Mouse (Mus musculus) liver, embryonic 16.5 days (tissue): ENCODE measurements around the gene Gm13539. TPM values are rescaled to one million over a fixed set of nuclear protein-coding genes. Genes with fewer than 3 reads are reported as not detected.
"Not testable (repeated sequence)": the region's sequence is repeated elsewhere in the genome, so short reads cannot be mapped to it uniquely, and the experiment has no call there.

ENCODE experiments used
- ATAC-seq: fragments of 200-750 bp; cut with Nextera tagmentation; 2 replicates; pipeline ENCODE4 v1.8.0; 2017; ENCODE audit warnings: low read depth, mild to moderate bottlenecking, moderate number of reproducible peaks, moderate library complexity
- H3K27ac ChIP-seq: fragments of 300-500 bp; sonication (generic); 2 replicates; pipeline ENCODE4 v1.5.1; 2014; ENCODE audit warnings: mild to moderate bottlenecking, low read length
- H3K27me3 ChIP-seq: fragments of 300-500 bp; sonication (generic); 2 replicates; pipeline ENCODE4 v1.6.1; 2014; ENCODE audit warnings: low read depth, low read length, mixed read lengths; ENCODE audit not compliant: control insufficient read depth, insufficient read depth
- H3K36me3 ChIP-seq: fragments of 300-500 bp; sonication (generic); 2 replicates; pipeline ENCODE4 v1.6.1; 2014; ENCODE audit warnings: mild to moderate bottlenecking; ENCODE audit not compliant: control insufficient read depth, insufficient read depth
- H3K4me1 ChIP-seq: fragments of 300-500 bp; sonication (generic); 2 replicates; pipeline ENCODE4 v1.6.1; 2014; ENCODE audit warnings: low read depth, low read length, mixed read lengths; ENCODE audit not compliant: control insufficient read depth
- H3K4me2 ChIP-seq: fragments of 300-500 bp; sonication (generic); 2 replicates; pipeline ENCODE4 v1.6.1; 2014; ENCODE audit warnings: low read depth, low read length, mixed read lengths
- H3K4me3 ChIP-seq: fragments of 300-500 bp; sonication (generic); 2 replicates; pipeline ENCODE4 v1.5.1; 2014; ENCODE audit warnings: low read depth, mild to moderate bottlenecking, low read length
- H3K9ac ChIP-seq: fragments of 300-500 bp; sonication (generic); 2 replicates; pipeline ENCODE4 v1.6.1; 2014; ENCODE audit warnings: low read depth, low read length
- H3K9me3 ChIP-seq: fragments of 300-500 bp; sonication (generic); replicated peaks from 2 replicates; pipeline ENCODE4 v1.6.1; 2016; ENCODE audit warnings: low read length; ENCODE audit not compliant: control insufficient read depth
- WGBS: fragments of 180-500 bp; shearing (Covaris S2); extraction: QIAGEN DNeasy Blood & Tissue Kit; methylation state at CpG from one replicate; pipeline ENCODE4 v1.1.7; 2014; ENCODE audit not compliant: insufficient replicate concordance; 5-methylcytosine and 5-hydroxymethylcytosine counted together
- polyA plus RNA-seq: library from polyadenylated mRNA; unstranded; fragments of >200 nt; fragmentation: Nextera tagmentation; extraction: Ambion mirVana; gene quantifications from 2 replicates; pipeline ENCODE4 v1.2.1, GENCODE M21; 2015

Gene Gm13539
- polyA plus RNA-seq, 1 experiment from 2014 or later = not detected

- Histone ChIP-seq H3K4me2 (no peak overlapping the region), H3K27ac (no peak overlapping the region), H3K4me1 (no peaks in the 10 kb centered on the region), H3K27me3 (no peaks in the 10 kb centered on the region), H3K9me3 (no peaks in the 10 kb centered on the region), H3K9ac (no peak overlapping the region), H3K4me3 (no peak overlapping the region), H3K36me3 (no peaks in the 10 kb centered on the region)
- ATAC-seq = no peak
- WGBS = 50% methylated on average over 2 of the region's 2 CpGs
Measured at GRCm38 (mm10) chr2:25811711-25812110, 29.7 kb downstream of the Gm13539 start.

GRCm38 (mm10) chr2:25813364-25813763 is 31.3 kb downstream of the Gm13539 start:
- no peak overlapping the region for H3K4me2 ChIP-seq
- H3K4me1 ChIP-seq = no peaks in the 10 kb centered on the region
- WGBS = 52% methylated on average over 5 of the region's 5 CpGs
- no peak overlapping the region for H3K27ac ChIP-seq
- H3K9ac ChIP-seq = no peak overlapping the region
- ATAC-seq = no peak
- H3K27me3 ChIP-seq = no peaks in the 10 kb centered on the region
- no peak overlapping the region for H3K4me3 ChIP-seq
- H3K9me3 ChIP-seq = no peaks in the 10 kb centered on the region
- no peaks in the 10 kb centered on the region for H3K36me3 ChIP-seq

- H3K9ac ChIP-seq, H3K27ac ChIP-seq, H3K4me1 ChIP-seq, H3K9me3 ChIP-seq, H3K4me3 ChIP-seq, H3K27me3 ChIP-seq, H3K4me2 ChIP-seq, H3K36me3 ChIP-seq, ATAC-seq: not testable (repeated sequence)
- WGBS = 49% methylated on average over 1 of the region's 1 CpGs
Measured at GRCm38 (mm10) chr2:25815748-25816147, 33.7 kb downstream of the Gm13539 start, which contains the start of gene Glt6d1. Gene Glt6d1, minus strand, starts transcription at chr2:25815848.

- Histone ChIP-seq H3K9me3 (no peaks in the 10 kb centered on the region), H3K27me3 (no peaks in the 10 kb centered on the region), H3K27ac (no peak within 1 kb of the TSS), H3K36me3 (no peaks in the 10 kb centered on the region), H3K4me3 (no peak within 1 kb of the TSS), H3K9ac (no peak within 1 kb of the TSS), H3K4me2 (no peak within 1 kb of the TSS), H3K4me1 (no peaks in the 10 kb centered on the region)
- WGBS = 72% methylated on average over 1 of the region's 1 CpGs
- no peak for ATAC-seq
Measured at GRCm38 (mm10) chr2:25822806-25823205, 40.7 kb downstream of the Gm13539 start, which contains the start of gene Lcn9. Gene Lcn9, plus strand, starts transcription at chr2:25823153.

GRCm38 (mm10) chr2:25824751-25825150 is 42.7 kb downstream of the Gm13539 start:
- Histone ChIP-seq H3K9ac (no peak overlapping the region), H3K4me2 (no peak overlapping the region), H3K27ac (no peak overlapping the region), H3K4me3 (no peak overlapping the region), H3K4me1 (no peaks in the 10 kb centered on the region), H3K27me3 (no peaks in the 10 kb centered on the region), H3K9me3 (no peaks in the 10 kb centered on the region), H3K36me3 (no peaks in the 10 kb centered on the region)
- ATAC-seq = no peak
- WGBS = 64% methylated on average over 3 of the region's 3 CpGs

- no peak overlapping the region for H3K4me3 ChIP-seq
- ATAC-seq = no peak
- no peaks in the 10 kb centered on the region for H3K36me3 ChIP-seq
- no peaks in the 10 kb centered on the region for H3K27me3 ChIP-seq
- H3K4me2 ChIP-seq = no peak overlapping the region
- H3K27ac ChIP-seq = no peak overlapping the region
- 34% methylated on average over 8 of the region's 8 CpGs for WGBS
- H3K9me3 ChIP-seq = no peaks in the 10 kb centered on the region
- H3K9ac ChIP-seq = no peak overlapping the region
- H3K4me1 ChIP-seq = no peaks in the 10 kb centered on the region
Measured at GRCm38 (mm10) chr2:25828344-25828947, 46.4 kb downstream of the Gm13539 start.

GRCm38 (mm10) chr2:25830786-25831185 is 48.7 kb downstream of the Gm13539 start:
- 72% methylated on average over 3 of the region's 3 CpGs for WGBS
- no peak overlapping the region for H3K9ac ChIP-seq
- ATAC-seq = no peak
- H3K27ac ChIP-seq = no peak overlapping the region
- no peak overlapping the region for H3K4me3 ChIP-seq
- H3K4me2 ChIP-seq = no peak overlapping the region
- no peaks in the 10 kb centered on the region for H3K9me3 ChIP-seq
- no peaks in the 10 kb centered on the region for H3K36me3 ChIP-seq
- H3K4me1 ChIP-seq = no peaks in the 10 kb centered on the region
- H3K27me3 ChIP-seq = no peaks in the 10 kb centered on the region

GRCm38 (mm10) chr2:25836291-25836690 is 54.2 kb downstream of the Gm13539 start:
- Histone ChIP-seq H3K36me3 (no peaks in the 10 kb centered on the region), H3K9me3 (no peaks in the 10 kb centered on the region), H3K27ac (no peak overlapping the region), H3K9ac (no peak overlapping the region), H3K27me3 (no peaks in the 10 kb centered on the region), H3K4me1 (no peaks in the 10 kb centered on the region), H3K4me2 (no peak overlapping the region), H3K4me3 (no peak overlapping the region)
- 25% methylated on average over 5 of the region's 5 CpGs for WGBS
- ATAC-seq = no peak
